In genomic region chr17:75808025-75808424, GRCm38 (mm10) we compare ENCODE assay signal across 24 mouse cellular contexts.
A peak's percentile ranks its signal among the peaks of the same experiment; 100 is the strongest.
DNase-seq lines count a peak whose midpoint lies in the region; ATAC-seq and TF ChIP-seq lines count a peak whose summit lies in the region.
"Had no signal": no experiment of that assay in that cellular context is flagged by ENCODE, and none has a peak within 500 bp of the region (broad histone marks: within the 10 kb centered on the region; RNA-seq: fewer than 3 reads in every experiment).

No protein-coding gene starts in this region.

- peak; percentile 95 for TF ChIP-seq EP300 in liver, embryonic 14.5 days (IDR thresholded peaks at IDR 0.05; ENCODE audit: low read depth)

- H3K4me2 ChIP-seq in hindbrain, embryonic 11.5 days (replicated peaks; ENCODE audit: low read depth, low read length): no peak overlapping the region
- no peak overlapping the region for H3K4me2 ChIP-seq in hindbrain, embryonic 13.5 days
- H3K4me2 ChIP-seq in liver, embryonic 14.5 days (ENCODE audit: low read depth): peak overlapping the region; percentile 38; the same call in 1 of the 2 replicates
- H3K4me2 ChIP-seq: embryonic facial prominence, embryonic 15.5 days; hindbrain, embryonic 14.5 days; lung, embryonic 15.5 days had no signal

- no peaks in the 10 kb centered on the region; the same call in 1 of the 2 replicates for H3K27me3 ChIP-seq in hindbrain, embryonic 11.5 days (ENCODE audit: control insufficient read depth, insufficient read depth, low read length)
- H3K27me3 ChIP-seq in hindbrain, embryonic 13.5 days: 0 out of 2 replicates have a peak, but pooled peaks cover 2% of the 10 kb centered on the region
- H3K27me3 ChIP-seq in liver, embryonic 14.5 days (ENCODE audit: control insufficient read depth, insufficient read depth, low read length): no peaks in the 10 kb centered on the region
- no peaks in the 10 kb centered on the region for H3K27me3 ChIP-seq in midbrain, embryonic 10.5 days (ENCODE audit: low read depth, poor library complexity, severe bottlenecking)
- H3K27me3 ChIP-seq: CH12.LX; embryonic facial prominence, embryonic 15.5 days; lung, embryonic 15.5 days had no signal

- no peak overlapping the region for H3K27ac ChIP-seq in hindbrain, embryonic 11.5 days (ENCODE audit: low read depth, low read length)
- no peak overlapping the region for H3K27ac ChIP-seq in hindbrain, embryonic 13.5 days
- peak overlapping the region; percentile 73 for H3K27ac ChIP-seq in liver, embryonic 14.5 days
- H3K27ac ChIP-seq in midbrain, embryonic 10.5 days (replicated peaks): no peak overlapping the region
- H3K27ac ChIP-seq: embryonic facial prominence, embryonic 15.5 days; forebrain, embryonic 10.5 days; hindbrain, embryonic 14.5 days; lung, embryonic 15.5 days had no signal

- no peaks in the 10 kb centered on the region for H3K36me3 ChIP-seq in hindbrain, embryonic 11.5 days (ENCODE audit: control insufficient read depth, insufficient read depth, low read length)
- no peaks in the 10 kb centered on the region for H3K36me3 ChIP-seq in hindbrain, embryonic 13.5 days
- no peaks in the 10 kb centered on the region for H3K36me3 ChIP-seq in liver, embryonic 14.5 days (replicated peaks; ENCODE audit: control insufficient read depth, insufficient read depth, low read depth)
- H3K36me3 ChIP-seq in midbrain, embryonic 10.5 days: no peaks in the 10 kb centered on the region
- H3K36me3 ChIP-seq: embryonic facial prominence, embryonic 15.5 days; forebrain, embryonic 10.5 days; G1E; lung, embryonic 15.5 days had no signal

- 85% methylated on average over 1 of the region's 1 CpGs for WGBS in hindbrain, embryonic 11.5 days
- 75% methylated on average over 1 of the region's 1 CpGs for WGBS in hindbrain, embryonic 13.5 days
- 24% methylated on average over 1 of the region's 1 CpGs for WGBS in liver, embryonic 14.5 days (ENCODE audit: insufficient replicate concordance)
- WGBS in midbrain, embryonic 10.5 days: 75% methylated on average over 1 of the region's 1 CpGs

- DNase-seq in hindbrain, embryonic 11.5 days (ENCODE audit: low spot score): no peak
- DNase-seq in Muller cell, postnatal 12 days (ENCODE audit: inconsistent ontology term): peak; percentile 60
- DNase-seq in liver, embryonic 14.5 days (ENCODE audit: low read depth in 3 of 3, low spot score in 3 of 3): peak in 1 of 3 experiments; percentile 73
- DNase-seq in cerebellum, adult 8-10 months: no peak
- no peak for DNase-seq in midbrain, embryonic 10.5 days (ENCODE audit: low spot score)
- DNase-seq in embryo, embryonic 10 days (ENCODE audit: low spot score): no peak
- DNase-seq: adrenal gland, postnatal 10 days; B cell, adult 2 months; cerebellum, adult 2 months; gastrocnemius, postnatal 36 days; heart, postnatal 10 days; kidney, postnatal 4 days; lung, postnatal 36 days; right cerebral cortex, adult 18-20 months had no signal

- H3K9me3 ChIP-seq in hindbrain, embryonic 11.5 days (ENCODE audit: control insufficient read depth, low read length): no peaks in the 10 kb centered on the region
- H3K9me3 ChIP-seq in hindbrain, embryonic 13.5 days: no peaks in the 10 kb centered on the region
- no peaks in the 10 kb centered on the region for H3K9me3 ChIP-seq in liver, embryonic 14.5 days (ENCODE audit: control insufficient read depth, low read length)
- H3K9me3 ChIP-seq in midbrain, embryonic 10.5 days (replicated peaks): no peaks in the 10 kb centered on the region
- H3K9me3 ChIP-seq: embryonic facial prominence, embryonic 15.5 days; forebrain, embryonic 10.5 days; lung, embryonic 15.5 days had no signal

- ATAC-seq in hindbrain, embryonic 11.5 days (ENCODE audit: low FRiP score): 0 out of 2 replicates have a peak, but pooled peaks have one; percentile 7
- no peak for ATAC-seq in hindbrain, embryonic 13.5 days (ENCODE audit: low FRiP score)
- ATAC-seq in erythroid progenitor cell, adult 5-6 weeks (replicated peaks; ENCODE audit: low FRiP score, poor library complexity, severe bottlenecking): peak; percentile 71
- ATAC-seq in liver, embryonic 14.5 days (ENCODE audit: insufficient read depth): peak; percentile 91
- ATAC-seq: activated CD4-positive, CD25-positive, alpha-beta regulatory T cell, adult 4 months; inflammation-experienced regulatory T-cells, adult 6 months had no signal

- no peak overlapping the region for H3K4me3 ChIP-seq in hindbrain, embryonic 11.5 days (ENCODE audit: low read depth, low read length)
- no peak overlapping the region for H3K4me3 ChIP-seq in hindbrain, embryonic 13.5 days
- no peak overlapping the region for H3K4me3 ChIP-seq in liver, embryonic 14.5 days (ENCODE audit: insufficient read depth in 1 of 2, low read depth in 2 of 2, low read length in 2 of 2)
- H3K4me3 ChIP-seq in midbrain, embryonic 10.5 days: no peak overlapping the region
- H3K4me3 ChIP-seq: embryonic facial prominence, embryonic 15.5 days; forebrain, embryonic 10.5 days; lung, embryonic 15.5 days had no signal

- H3K4me1 ChIP-seq in hindbrain, embryonic 11.5 days (replicated peaks; ENCODE audit: control insufficient read depth, insufficient read depth, low read length): no peaks in the 10 kb centered on the region; the same call in 1 of the 2 replicates
- 0 out of 2 replicates have a peak, but pooled peaks cover 2% of the 10 kb centered on the region for H3K4me1 ChIP-seq in hindbrain, embryonic 13.5 days (replicated peaks)
- peaks cover 32 to 40% of the 10 kb centered on the region in 2 experiments for H3K4me1 ChIP-seq in liver, embryonic 14.5 days (replicated peaks; ENCODE audit: control insufficient read depth in 2 of 2, insufficient read depth in 2 of 2, low read length in 1 of 2)
- H3K4me1 ChIP-seq in midbrain, embryonic 10.5 days: peaks cover 30% of the 10 kb centered on the region
- H3K4me1 ChIP-seq: lung, embryonic 15.5 days had no signal

- no peak for TF ChIP-seq CTCF in liver, embryonic 14.5 days (IDR thresholded peaks at IDR 0.05; ENCODE audit: low read depth)

- H3K9ac ChIP-seq in hindbrain, embryonic 11.5 days (ENCODE audit: low read depth, low read length): no peak overlapping the region
- no peak overlapping the region for H3K9ac ChIP-seq in hindbrain, embryonic 13.5 days
- no peak overlapping the region for H3K9ac ChIP-seq in liver, embryonic 14.5 days (replicated peaks)
- H3K9ac ChIP-seq: embryonic facial prominence, embryonic 15.5 days; hindbrain, embryonic 14.5 days; lung, embryonic 15.5 days had no signal
